Mouse (Mus musculus) bone marrow macrophage, adult 2 months (primary cell): Measurements from ENCODE around the gene Atp6v0b.

ENCODE experiments used
- CTCF ChIP-seq: IDR thresholded peaks from 2 replicates; pipeline ENCODE4 v1.5.1; 2012; ENCODE audit warnings: low read depth, mild to moderate bottlenecking, low read length, moderate library complexity
- POLR2A ChIP-seq: IDR thresholded peaks from 2 replicates; pipeline ENCODE4 v1.6.1; 2012; ENCODE audit warnings: mild to moderate bottlenecking, low read depth, low read length, borderline replicate concordance

GRCm38 (mm10) chr4:117918762-117919161 is 31.6 kb upstream of the Atp6v0b start:
- TF ChIP-seq POLR2A, result no peak
- TF ChIP-seq CTCF, result no peak
